Mouse (Mus musculus): Measurements from ENCODE around the gene Pfdn6.

DNA sequence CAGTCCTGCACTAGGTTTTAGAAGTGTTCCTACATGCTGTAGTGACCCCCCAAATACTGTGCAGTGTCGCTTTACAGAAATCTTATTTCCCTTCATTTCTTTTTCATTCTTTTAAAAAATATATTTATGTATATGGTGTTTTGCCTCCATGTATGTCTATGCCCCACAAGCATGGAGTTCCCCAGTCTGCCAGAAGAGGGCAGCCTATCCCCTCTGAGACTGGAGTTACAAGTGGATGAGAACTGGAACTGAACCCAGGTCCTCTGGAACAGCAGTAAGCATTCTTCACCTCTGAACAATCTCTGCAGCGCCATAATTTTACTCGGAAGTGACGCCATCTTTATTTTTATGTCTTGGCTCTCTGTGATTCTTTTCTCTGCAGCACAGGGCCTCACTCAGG, 29.3 kb upstream of the Pfdn6 start:
- TF ChIP-seq CTCF (IDR thresholded peaks at IDR 0.05; ENCODE audit: control insufficient read depth, insufficient read depth, insufficient replicate concordance, low read depth, low read length) (peak; percentile 32; the same call in 1 of the 2 replicates), POLR2A (IDR thresholded peaks at IDR 0.05; ENCODE audit: control insufficient read depth, low read depth, low read length) (no peak)

All from testis, adult 2 months (tissue).